Mouse (Mus musculus): ENCODE results near the gene Utp18. TPM values are rescaled to one million over a fixed set of nuclear protein-coding genes. Genes with fewer than 3 reads are reported as not detected.
A peak's percentile ranks its signal among the peaks of the same experiment; 100 is the strongest.

The Utp18 gene
- total RNA-seq, 2 experiments from 2014 or later, result 23.5 to 24.1 TPM

GRCm38 (mm10) chr11:93835800-93836199, 49.8 kb downstream of the Utp18 start:
- intact Hi-C loops (cut with DNase I), result no loop called here
- no peak for DNase-seq (ENCODE audit: low spot score in 2 of 2)

GRCm38 (mm10) chr11:93829971-93830370, 55.6 kb downstream of the Utp18 start:
- intact Hi-C loops (cut with DNase I), result no loop called here
- no peak for DNase-seq (ENCODE audit: low spot score in 2 of 2)

GRCm38 (mm10) chr11:93829327-93829679, 56.3 kb downstream of the Utp18 start:
- no peak for DNase-seq (ENCODE audit: low spot score in 2 of 2)

GRCm38 (mm10) chr11:93828619-93829326, 56.8 kb downstream of the Utp18 start:
- intact Hi-C loops (cut with DNase I), result no loop called here
- DNase-seq (ENCODE audit: low spot score in 2 of 2), result no peak

More at GRCm38 (mm10) chr11:93829327-93829679, 56.3 kb downstream of the Utp18 start:
- intact Hi-C loops (cut with DNase I), result no loop called here

GRCm38 (mm10) chr11:93822261-93822660, 63.3 kb downstream of the Utp18 start:
- DNase-seq (ENCODE audit: low spot score in 2 of 2), result no peak
- intact Hi-C loops (cut with DNase I), result no loop called here

- DNase-seq (ENCODE audit: low spot score in 2 of 2), result no peak
Observed at GRCm38 (mm10) chr11:93821533-93821932, 64.0 kb downstream of the Utp18 start.

GRCm38 (mm10) chr11:93817966-93818738, 67.4 kb downstream of the Utp18 start:
- intact Hi-C loops (cut with DNase I), result no loop called here
- DNase-seq (ENCODE audit: low spot score in 2 of 2), result no peak

More at GRCm38 (mm10) chr11:93821533-93821932, 64.0 kb downstream of the Utp18 start:
- intact Hi-C loops (cut with DNase I), result no loop called here

GRCm38 (mm10) chr11:93812955-93813354, 72.6 kb downstream of the Utp18 start:
- intact Hi-C loops (cut with DNase I), result loop anchor here (5.0 kb wide), 3 partner anchors 51 to 666 kb away; no protein-coding TSS in a partner anchor
- DNase-seq (ENCODE audit: low spot score in 2 of 2), result no peak

- intact Hi-C loops (cut with DNase I), result loop anchor here (5.0 kb wide), 3 partner anchors 50 to 665 kb away; no protein-coding TSS in a partner anchor
- peak; percentile 73 for DNase-seq (ENCODE audit: low spot score in 2 of 2)
Observed at GRCm38 (mm10) chr11:93812125-93812868, 73.3 kb downstream of the Utp18 start.

Other genes with a start within 250 kb of the Utp18 start
- 10 to 100 TPM; 31.9 to 40.4 TPM for gene Mbtd1, start 86 bp upstream of the Utp18 start, total RNA-seq (2021)
- gene Nme2, start 70.5 kb upstream of the Utp18 start, total RNA-seq (2021), result 10 to 100 TPM; 75.3 to 88.9 TPM
- 100 to 1,000 TPM in 1 of 2 experiments, 10 to 100 TPM in 1; 82.1 to 108 TPM for gene Gm20390, start 82.5 kb upstream of the Utp18 start, total RNA-seq (2021)
- gene Nme1, start 82.8 kb upstream of the Utp18 start, total RNA-seq (2021), result 100 to 1,000 TPM; 109 to 116 TPM
- 100 to 1,000 TPM; 271 to 278 TPM for gene Spag9, start 110.3 kb upstream of the Utp18 start, total RNA-seq (2021)

All from left cerebral cortex, postnatal 36 days (tissue).